Mouse (Mus musculus) CD8-positive naive resting alpha-beta T cell, adult 2 months (primary cell): ENCODE data around the gene Tmem209.

ENCODE experiments used
- DNase-seq, 2 experiments: peaks; one replicate each; pipeline ENCODE4 v3.0.0; 2022; ENCODE audit warnings: low read depth in 2 of 2, low spot score in 2 of 2

The Tmem209 gene

DNA sequence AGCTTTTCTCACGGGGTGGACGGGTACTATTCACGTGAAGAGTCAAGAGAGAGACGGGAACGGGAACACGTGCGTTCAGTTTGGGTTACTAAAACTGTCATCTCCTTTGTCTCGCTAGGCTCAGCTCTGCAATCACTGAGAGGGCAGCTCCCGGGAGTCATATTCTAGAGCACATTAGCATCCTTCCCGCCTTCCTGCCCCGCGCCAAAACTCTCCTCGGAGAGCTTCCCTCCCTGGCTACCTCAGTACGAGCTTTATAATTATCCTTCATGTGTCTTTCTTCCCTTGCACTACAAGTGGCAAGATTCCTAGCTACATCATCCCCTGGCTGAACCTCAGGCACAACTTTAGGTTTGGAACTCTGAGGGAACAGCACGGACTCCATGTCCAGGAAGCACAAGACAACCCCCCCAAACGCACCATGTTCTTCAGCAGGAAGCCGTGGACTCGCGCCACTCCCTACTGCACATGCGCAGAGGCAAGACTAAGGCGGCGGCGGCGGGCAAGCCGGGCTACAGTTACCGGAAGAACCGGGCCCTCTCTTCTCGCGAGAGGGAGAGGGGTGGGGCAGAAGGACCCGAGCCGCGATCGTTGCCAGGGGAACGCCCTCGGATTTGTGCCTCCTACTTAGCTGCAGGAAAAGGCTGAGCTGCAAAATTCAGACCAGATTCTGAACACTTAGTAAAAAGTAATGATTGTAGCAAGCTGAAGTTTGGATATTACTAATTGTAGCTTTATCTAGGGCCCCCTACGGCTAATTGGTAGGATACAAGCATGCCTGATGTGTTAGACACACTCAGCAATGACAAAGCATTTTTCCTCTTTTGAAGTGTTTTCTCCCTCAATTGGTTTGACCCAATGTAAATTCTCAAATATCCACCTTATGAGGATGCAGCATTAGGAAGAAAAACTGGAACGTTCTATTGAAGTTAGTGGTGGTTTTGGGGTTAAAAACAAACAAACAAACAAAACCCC lies at the start of gene Tmem209, which contains the start of gene Ssmem1:
Tmem209 (minus strand) TSS at position 519 of the 975 bp plus-strand sequence.
Ssmem1 (plus strand) TSS at position 585 of the 975 bp plus-strand sequence.
- peak; percentile 97 to 98 for DNase-seq

DNA sequence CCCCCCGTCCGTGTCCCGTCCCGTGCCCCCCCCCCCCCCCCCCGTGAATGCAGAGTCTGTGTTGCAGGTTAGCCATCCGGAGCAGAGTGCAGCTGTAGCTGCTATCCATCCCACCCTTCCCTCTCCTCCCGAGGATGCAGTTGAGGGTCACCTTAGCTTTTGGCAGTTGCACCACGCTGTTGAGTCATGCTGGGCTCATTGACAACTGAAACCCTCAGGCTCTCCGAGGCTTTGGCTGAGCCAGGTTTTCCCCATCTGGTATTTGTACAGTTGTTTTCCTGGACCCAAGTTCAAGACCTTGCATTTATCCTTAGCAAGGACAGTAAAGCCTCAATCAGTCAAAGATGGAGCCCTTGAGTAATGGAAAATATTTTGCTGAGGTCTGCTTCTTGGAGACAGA lies 46.5 kb upstream of the Tmem209 start:
- no peak for DNase-seq

DNA sequence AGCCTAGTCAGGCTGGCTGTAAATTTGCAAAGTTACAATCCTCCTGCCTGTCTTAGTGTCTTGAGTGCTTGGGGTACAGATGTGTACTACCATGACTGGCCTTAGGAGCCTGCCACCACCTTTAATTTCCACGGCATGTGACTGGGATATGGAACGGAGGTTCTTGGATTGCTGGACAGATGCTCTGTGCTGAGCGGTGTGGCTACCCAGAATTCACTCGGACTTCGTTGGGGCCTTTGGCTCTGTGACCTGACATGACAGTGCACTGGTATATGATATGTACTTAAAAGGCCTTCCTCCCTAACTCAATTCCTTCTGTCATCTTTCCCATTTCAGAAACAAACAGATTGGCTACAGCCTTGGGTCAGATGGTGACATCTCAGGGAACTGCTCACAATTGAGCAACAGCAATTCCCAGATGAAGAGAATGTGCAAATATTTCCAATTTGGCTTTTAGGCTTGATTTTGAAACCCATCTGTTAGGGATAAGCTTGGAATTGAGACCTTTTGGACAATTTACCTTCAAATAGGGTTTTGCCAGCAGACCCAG lies 45.1 kb upstream of the Tmem209 start:
- DNase-seq, result no peak

DNA sequence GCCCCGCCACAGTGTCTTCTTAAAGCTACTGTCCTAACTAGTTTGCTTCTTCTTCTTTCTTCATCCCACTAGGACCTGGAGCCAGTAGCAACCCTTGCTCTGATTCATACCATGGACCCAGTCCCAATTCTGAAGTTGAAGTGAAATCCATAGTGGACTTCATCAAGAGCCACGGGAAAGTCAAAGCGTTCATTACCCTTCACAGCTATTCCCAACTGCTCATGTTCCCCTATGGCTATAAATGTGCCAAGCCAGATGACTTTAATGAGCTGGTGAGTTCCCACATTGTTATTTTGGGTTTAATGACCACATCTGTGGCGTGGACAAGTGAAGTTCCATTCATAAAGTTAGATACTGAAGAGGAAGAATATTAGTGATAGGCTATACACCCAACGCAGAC lies 44.5 kb upstream of the Tmem209 start:
- DNase-seq, result no peak

DNA sequence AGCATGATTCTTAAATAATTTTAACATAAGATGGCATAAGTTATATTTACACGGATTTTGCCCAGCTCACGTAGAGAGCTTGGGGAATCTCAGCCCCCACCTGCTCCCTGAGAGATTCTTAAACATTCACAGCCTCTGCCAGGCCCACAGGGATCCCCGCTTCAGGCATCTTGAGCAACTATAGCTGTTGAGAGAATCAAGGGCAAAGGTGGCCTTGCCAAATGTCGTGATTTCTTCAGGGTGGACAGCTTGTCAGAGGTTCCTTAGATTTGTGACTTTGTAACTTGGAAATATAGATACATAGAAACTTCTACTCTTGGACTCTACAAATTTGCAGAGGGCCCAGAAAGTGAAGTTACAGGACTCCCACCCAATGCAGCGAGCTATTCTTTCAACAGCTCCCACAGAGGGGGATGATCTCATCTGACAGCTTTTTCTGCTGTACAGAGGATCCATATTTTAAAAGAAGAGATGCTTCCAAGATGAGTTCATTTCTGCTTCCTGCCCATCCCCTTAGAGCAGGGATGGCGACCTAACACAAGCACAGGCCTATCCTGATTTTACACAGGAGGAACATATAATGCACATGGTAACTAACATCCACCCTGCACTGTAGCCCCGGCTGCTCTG lies 43.9 kb upstream of the Tmem209 start:
- no peak for DNase-seq

DNA sequence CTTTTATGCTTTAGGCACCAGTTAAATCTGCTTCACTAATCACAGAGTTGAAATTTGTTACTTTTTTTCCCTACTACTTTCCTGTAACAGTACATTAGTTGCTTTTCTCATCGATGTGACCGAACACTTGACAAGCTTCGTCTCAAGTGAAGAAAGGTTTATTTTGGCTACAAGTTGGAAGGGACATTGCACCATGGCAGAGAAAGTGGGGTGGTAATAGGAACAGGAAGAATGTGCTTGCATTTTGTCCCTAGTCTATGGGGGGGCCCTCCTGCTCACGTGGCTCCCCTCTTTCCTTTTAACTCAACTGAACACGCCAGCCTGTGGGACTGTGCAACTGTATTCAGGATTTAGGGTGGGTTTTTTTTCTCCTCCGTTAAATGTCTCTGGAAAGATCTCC lies 43.0 kb upstream of the Tmem209 start:
- DNase-seq, result no peak

DNA sequence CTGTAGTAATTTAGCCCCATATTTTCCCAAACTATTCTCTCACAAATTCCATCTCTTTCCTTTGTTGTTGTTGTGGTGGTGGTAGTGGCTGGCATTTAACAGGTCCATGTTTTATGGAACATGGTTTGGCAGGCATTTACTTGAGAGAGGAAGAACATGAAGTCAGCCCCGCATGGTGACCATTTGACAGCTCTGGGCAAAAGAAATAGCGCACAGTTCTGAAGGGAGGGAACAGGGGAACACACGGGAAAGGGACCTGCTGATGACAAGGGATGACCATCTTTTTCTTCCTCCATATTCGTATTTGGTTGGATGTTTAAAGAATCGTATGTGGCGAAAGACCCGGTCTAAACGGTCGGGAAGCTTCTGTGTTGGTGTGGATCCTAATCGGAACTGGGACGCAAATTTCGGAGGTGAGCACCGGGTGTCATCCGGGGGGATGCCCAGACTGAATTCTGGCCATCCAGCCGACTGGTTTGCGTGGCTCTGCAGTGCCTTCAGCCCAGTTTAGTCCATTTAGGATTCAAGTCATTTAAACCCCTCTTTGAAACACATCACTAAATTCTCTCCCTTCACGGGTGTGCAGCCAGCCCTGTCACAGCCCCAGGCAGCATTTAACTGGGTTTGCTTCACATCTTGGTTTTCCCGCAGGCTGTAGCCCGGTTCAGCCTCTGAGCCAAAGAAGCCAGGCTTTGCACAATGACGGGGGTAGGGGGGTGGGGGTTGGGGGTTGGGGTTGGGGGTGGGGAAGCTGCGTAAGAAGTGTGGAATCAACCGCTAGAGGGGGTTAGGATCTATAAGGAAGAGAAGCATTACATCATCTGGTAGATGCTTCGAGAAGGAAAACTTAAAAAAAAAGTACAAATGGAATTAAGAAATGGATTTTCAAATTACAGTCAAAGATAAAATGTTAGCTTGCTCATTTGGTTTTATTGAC lies 42.3 kb upstream of the Tmem209 start:
- no peak for DNase-seq

DNA sequence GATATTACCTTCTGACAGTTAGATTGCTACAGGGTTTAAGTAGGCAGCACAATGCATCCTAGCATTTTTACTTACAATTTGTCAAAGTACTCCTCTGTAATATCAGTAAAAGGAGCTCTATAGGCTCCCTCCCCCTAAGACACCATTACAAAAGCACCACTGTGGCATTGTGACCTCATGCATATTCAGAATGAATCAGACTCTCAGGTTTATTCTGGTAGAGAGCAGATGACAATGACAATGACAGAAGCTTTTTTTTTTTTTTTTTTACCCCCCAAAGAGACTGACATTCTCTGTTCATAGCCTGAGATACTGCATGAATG lies 41.6 kb upstream of the Tmem209 start:
- no peak for DNase-seq

DNA sequence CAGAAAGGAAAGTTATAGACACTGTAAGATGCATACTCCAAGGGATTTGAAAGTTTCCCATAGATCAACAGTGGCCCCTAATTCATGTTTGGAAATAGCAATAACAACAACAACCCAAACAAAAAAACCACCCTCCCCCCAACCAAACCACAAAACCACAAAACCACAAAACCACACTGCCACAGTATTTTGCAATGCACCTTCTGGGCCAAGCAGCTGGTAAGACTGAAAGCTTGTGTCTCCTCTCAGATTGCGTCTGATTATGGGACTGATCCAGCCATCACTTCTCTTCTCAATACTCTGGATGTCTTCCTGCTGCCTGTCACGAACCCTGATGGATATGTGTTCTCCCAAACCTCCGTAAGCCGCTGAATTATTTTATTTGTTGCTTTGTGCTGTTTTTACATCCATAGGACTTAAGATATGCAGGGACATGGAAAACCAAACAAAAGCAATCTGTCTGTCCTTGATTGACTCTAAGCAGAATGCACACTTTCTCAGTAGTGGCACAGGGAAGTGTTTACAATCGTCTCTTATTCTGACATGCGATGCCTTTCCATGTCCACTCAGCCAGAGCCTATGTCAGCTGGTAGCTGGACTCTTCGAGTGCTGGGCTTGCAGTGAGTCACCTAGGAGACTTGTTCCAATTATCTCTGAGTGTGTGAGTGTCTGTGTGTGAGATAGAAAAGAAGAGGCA lies 41.1 kb upstream of the Tmem209 start:
- no peak for DNase-seq

DNA sequence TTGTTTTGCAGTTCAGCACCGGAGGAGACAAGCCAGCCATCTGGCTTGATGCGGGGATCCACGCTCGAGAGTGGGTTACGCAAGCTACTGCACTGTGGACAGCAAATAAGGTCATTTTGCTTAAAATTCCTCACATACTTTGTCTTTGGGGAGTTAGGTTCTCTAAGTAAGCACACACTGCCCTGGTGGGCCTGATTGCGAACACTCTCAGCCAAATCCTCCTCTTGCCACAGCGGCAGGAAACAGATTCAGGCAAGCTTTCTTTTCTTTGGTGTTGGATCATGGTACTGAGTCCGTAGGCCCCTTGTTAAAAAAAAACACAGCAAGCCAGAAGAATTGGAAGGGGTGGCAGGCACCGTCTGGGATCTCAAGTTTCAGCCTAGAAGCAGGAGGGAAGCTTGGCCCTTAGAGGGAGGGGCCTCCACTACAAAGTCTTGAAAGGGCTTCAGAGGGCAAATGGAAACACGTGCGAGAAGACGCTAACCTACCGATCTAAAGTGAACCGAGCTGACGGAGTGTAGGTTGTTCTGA lies 39.7 kb upstream of the Tmem209 start:
- DNase-seq, result no peak

DNA sequence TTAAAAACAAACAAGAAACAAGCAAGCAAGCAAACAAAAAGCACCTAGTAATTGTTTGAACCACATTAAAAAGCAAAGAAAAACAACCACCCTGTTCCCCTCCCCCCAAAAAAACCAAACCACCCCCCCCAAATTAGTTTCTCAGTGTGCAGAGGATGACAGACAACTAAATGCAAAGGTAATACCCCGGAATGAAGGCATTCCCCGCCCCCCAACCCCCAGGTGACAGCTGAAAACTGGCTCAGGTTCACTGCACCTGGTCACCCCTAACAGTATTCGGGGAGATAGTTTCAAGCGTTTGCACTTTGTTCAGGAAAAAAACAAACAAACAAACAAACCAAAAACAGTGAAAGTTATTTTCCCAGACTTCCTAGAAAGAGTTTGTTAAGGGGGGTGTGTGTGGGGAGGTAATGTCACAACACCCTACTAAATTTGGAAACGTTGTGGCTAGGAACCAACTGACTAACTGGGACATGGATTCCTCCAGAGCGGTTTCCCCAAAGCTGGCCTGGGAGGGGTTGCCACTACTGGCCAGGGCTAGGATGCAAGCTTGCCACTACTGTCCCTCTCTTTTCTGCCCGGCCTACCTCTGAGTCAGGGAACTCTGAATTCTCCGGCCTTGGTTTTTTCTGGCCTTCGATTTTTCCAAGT lies 38.2 kb upstream of the Tmem209 start:
- no peak for DNase-seq

DNA sequence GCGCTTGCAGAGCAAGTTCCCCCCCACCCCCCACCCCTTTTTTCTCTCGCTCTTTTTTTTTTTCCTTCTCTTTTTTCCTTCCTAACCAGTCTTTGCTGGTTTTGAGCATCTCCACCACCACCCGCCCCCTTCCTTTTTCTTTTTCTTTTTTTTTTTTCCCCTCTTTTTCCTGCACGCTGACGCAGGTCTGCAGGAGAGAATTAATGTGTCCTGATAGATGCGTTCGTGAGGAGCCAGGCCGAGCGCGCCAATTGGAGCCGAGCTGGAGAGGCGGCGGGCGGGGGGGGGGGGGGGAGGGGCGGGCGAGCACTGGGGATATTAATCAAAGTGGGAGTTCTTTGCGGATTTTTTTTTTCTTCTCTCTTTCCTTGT lies 37.7 kb upstream of the Tmem209 start:
- no peak for DNase-seq

DNA sequence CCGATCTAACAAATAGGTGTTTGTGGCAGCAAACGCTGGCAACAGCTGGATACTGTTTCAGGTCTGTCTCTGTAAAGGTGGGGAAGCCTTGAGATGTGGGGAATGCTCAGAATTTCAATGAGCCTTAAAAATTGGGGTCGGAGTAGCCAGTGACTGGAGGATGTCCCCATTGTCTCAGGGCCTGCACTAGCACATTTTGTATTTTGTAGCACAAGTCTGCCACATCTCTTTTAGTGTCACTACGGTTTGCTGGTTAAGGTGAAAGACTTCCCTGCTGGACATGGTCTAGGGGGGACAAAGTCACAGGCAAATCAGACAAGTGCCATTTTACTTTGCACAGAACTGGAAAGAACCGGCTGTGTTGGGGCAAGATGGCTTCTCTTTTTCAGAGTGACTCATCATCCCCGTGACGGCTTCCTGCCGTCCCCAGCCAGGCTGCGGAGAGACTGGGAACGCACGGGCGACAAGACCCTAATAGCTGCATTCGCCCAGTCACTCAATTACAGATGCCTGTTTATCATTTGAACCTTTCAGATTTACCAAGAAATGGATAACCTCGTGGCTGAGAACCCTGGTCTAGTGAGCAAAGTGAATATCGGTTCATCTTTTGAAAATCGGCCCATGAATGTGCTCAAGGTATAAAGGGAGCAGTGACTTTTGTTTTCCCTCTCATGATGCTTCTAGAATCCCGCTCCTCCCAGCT lies 37.1 kb upstream of the Tmem209 start:
- peak in 1 of 2 experiments; percentile 3 for DNase-seq

DNA sequence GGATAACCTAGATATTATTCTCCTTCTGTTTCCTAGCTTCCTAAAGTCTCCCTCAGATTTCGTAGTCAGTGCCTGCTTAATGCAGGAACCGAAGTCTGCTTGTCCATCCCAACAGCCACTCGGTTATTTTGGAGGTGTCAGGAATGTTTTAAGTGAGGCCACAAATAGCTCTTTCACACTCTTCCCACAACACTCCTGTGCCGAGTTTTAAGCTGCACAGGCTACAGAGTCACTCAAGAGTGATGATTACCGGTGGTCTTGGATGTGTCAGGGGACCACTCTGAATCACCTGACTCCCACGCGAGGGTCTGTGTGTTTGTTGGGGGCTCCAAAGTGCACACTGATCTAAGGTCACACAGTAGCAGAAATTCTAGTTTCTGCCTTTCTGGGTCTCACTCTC lies 36.1 kb upstream of the Tmem209 start:
- no peak for DNase-seq

DNA sequence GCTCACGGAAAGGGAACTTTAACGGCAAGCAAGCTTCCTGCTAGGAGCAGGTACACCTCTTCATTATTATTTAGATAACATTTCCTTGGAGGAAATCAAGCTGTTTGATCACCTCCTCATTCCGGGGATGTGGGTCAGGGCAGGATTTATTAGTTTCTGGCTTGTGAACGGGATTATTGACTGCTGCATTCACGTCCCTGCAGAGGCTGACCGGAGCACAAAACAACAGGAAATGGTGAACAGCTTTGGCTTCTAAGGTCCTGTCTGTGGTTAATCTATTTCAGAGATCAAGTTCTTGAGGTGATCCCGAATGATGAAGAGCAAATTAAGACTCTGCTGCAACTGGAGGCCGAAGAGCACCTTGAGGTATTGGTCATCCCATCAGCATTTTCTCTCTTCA lies 34.3 kb upstream of the Tmem209 start:
- no peak for DNase-seq

DNA sequence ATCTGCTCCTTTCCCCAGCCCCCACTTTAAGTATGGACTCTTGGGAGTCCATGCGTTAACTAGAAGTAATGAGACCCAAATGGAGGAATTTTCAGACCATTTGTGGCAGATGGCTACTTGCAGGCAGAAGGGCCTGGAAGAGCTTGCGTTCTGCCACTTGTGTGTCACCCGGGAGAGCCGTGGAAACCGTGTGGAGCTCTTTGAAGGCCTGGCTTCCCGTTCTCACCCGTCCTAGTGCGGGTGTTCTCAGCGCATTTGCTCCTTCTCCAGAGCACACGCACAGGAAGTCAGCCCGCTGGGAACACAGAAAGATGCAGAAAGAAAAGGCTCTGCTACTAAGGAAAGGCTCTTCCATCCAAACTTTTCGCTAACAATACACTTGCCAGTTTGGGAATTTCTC lies 33.5 kb upstream of the Tmem209 start:
- no peak for DNase-seq

DNA sequence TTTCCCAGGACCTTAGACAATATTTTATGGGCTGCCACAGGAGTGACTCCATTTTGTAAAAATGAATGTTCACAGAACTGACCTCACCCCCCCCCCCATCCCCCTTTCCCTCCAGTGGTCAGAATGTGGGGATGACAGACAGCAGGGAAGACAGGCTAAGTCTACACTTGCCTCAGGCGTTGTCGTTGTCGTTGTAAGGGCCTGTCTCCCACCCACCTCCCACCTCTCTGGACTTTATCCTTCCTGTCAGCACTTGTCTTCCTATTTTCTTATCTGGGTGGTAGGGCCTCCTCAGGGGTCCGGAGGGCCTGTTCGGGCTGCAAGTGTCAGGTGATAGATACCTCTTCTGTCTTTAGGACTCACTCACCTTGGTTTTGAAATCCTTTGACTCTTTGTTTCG lies 32.7 kb upstream of the Tmem209 start:
- DNase-seq, result no peak

DNA sequence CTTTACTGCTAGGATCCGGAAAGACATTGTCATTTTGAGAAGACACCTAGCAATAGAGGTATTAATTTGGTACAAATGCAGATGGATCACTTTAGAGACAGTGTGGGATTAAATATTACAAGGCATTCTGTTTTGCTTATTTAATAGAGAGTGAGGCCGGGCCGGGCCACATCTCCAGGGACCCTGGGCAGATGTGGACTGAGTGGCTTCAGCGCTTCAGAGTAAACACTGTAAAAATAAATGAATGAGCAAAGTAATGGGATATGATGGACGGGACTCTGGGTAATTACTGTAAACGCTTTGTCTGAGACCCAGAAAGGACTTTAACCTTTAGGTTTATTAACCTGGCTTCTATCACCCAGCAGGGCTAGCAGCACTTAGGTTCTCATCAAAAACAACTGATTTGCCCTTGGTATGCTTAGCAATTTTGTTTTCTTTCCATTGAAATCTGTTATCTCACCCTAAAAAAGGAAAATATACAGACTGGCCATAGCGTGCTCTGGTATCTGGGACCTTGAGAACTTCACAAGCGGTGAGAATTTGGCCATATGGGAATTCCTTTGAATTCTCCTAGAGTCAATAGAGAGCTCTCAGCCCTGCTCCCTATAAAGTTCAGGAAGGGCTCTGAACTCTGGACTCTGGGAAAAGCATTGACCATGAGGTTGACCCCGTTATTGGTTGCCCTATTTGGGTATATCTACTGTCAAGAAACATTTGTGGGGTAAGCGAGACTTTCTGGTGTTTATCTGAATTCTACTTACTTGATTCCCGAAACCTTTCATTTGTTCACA lies 31.6 kb upstream of the Tmem209 start, which contains the start of gene Cpa2:
Cpa2 (plus strand) TSS at position 574 of the 791 bp plus-strand sequence.
- no peak for DNase-seq
